Mouse (Mus musculus): ENCODE data around the gene Swap70. TPM values are rescaled to one million over a fixed set of nuclear protein-coding genes. Genes with fewer than 3 reads are reported as not detected.

Gene Swap70
- total and polyA plus RNA-seq, 2 experiments from 2014 or later, result 6.3 to 7.3 TPM

DNA sequence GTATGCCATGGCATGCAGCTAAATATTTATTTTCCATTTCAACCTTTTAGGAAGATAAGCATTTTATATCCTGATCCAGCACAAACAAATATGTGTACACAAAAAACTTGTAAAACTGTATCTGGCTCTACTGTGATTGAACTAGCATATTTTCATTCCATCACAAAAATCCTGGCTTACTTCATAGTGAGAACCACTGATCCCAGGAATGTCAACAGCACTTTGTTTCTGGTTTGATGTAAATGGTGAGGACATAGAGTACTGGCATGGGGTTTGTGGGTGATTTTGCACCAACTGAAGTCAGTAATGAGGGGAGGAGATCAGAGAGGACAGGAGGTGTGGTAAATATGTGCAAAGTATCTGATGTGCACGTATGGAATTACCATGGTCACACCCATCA is 41.1 kb downstream of the Swap70 start:
- TF ChIP-seq CTCF (IDR thresholded peaks at IDR 0.05), result no peak
- 78% methylated on average over 1 of the region's 1 CpGs for whole genome bisulfite sequencing

DNA sequence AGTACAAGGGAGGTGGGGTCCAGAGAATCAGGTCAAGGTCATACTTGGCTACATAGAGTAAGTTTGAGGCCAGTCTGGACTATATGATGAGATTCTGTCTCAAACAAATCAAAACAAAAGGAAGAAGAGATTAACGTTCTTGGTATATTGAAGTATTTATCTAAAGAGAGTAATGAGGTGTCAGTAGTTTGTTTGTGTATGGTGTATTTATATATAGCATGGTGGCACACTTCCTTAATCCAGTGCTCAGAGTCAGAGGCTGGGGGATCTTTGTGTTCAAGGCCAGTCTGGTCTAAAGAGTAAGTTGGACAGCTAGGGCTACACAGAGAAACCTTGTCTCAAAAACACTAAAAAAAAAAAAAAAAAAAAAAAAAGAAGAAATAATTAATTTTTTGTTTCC is 42.0 kb downstream of the Swap70 start:
- Histone ChIP-seq H3K9ac (replicated peaks; ENCODE audit: low read length, poor library complexity, severe bottlenecking) (no peak overlapping the region), H3K27ac (ENCODE audit: low read depth, low read length) (no peak overlapping the region), H3K4me3 (ENCODE audit: low read depth, low read length) (no peak overlapping the region), H3K4me1 (ENCODE audit: insufficient read depth, low read length) (no peaks in the 10 kb centered on the region), H3K36me3 (ENCODE audit: insufficient read depth, low read length) (no peaks in the 10 kb centered on the region), H3K27me3 (ENCODE audit: insufficient read depth, low read length) (no peaks in the 10 kb centered on the region), H3K4me2 (ENCODE audit: low read depth, low read length, poor library complexity, severe bottlenecking) (no peak overlapping the region), H3K9me3 (ENCODE audit: low read length) (no peaks in the 10 kb centered on the region)
- no peak for TF ChIP-seq CTCF (IDR thresholded peaks at IDR 0.05)
- 89% methylated on average over 1 of the region's 1 CpGs for WGBS
- DNase-seq (ENCODE audit: low spot score), result no peak
- no peak for ATAC-seq (ENCODE audit: low FRiP score)

More for the DNA sequence above, 41.1 kb downstream of the Swap70 start:
- no peak overlapping the region for H3K27ac ChIP-seq (ENCODE audit: low read depth, low read length)
- H3K9ac ChIP-seq (replicated peaks; ENCODE audit: low read length, poor library complexity, severe bottlenecking), result no peak overlapping the region
- no peaks in the 10 kb centered on the region for H3K36me3 ChIP-seq (ENCODE audit: insufficient read depth, low read length)
- H3K4me2 ChIP-seq (ENCODE audit: low read depth, low read length, poor library complexity, severe bottlenecking), result no peak overlapping the region
- no peaks in the 10 kb centered on the region for H3K4me1 ChIP-seq (ENCODE audit: insufficient read depth, low read length)
- no peak for ATAC-seq (ENCODE audit: low FRiP score)
- H3K9me3 ChIP-seq (ENCODE audit: low read length), result no peaks in the 10 kb centered on the region
- no peak for DNase-seq (ENCODE audit: low spot score)
- no peaks in the 10 kb centered on the region for H3K27me3 ChIP-seq (ENCODE audit: insufficient read depth, low read length)
- no peak overlapping the region for H3K4me3 ChIP-seq (ENCODE audit: low read depth, low read length)

- H3K36me3 ChIP-seq (ENCODE audit: insufficient read depth, low read length), result no peaks in the 10 kb centered on the region
- no peaks in the 10 kb centered on the region for H3K4me1 ChIP-seq (ENCODE audit: insufficient read depth, low read length)
- WGBS, result 34% methylated on average over 7 of the region's 7 CpGs
- ATAC-seq (ENCODE audit: low FRiP score), result no peak
- no peak overlapping the region for H3K27ac ChIP-seq (ENCODE audit: low read depth, low read length)
- DNase-seq (ENCODE audit: low spot score), result peak; percentile 53
- no peak overlapping the region for H3K9ac ChIP-seq (replicated peaks; ENCODE audit: low read length, poor library complexity, severe bottlenecking)
- no peaks in the 10 kb centered on the region for H3K27me3 ChIP-seq (ENCODE audit: insufficient read depth, low read length)
- H3K4me2 ChIP-seq (ENCODE audit: low read depth, low read length, poor library complexity, severe bottlenecking), result no peak overlapping the region
- peak; percentile 78 for TF ChIP-seq CTCF (IDR thresholded peaks at IDR 0.05)
- no peak overlapping the region for H3K4me3 ChIP-seq (ENCODE audit: low read depth, low read length)
- H3K9me3 ChIP-seq (ENCODE audit: low read length), result no peaks in the 10 kb centered on the region
Measured at GRCm38 (mm10) chr7:110265796-110266195, 44.3 kb downstream of the Swap70 start.

GRCm38 (mm10) chr7:110267014-110267413 is 45.5 kb downstream of the Swap70 start:
- H3K4me2 ChIP-seq (ENCODE audit: low read depth, low read length, poor library complexity, severe bottlenecking), result no peak overlapping the region
- ATAC-seq (ENCODE audit: low FRiP score) (no peak), DNase-seq (ENCODE audit: low spot score) (no peak)
- H3K36me3 ChIP-seq (ENCODE audit: insufficient read depth, low read length), result no peaks in the 10 kb centered on the region
- H3K27me3 ChIP-seq (ENCODE audit: insufficient read depth, low read length), result no peaks in the 10 kb centered on the region
- no peaks in the 10 kb centered on the region for H3K9me3 ChIP-seq (ENCODE audit: low read length)
- H3K27ac ChIP-seq (ENCODE audit: low read depth, low read length), result no peak overlapping the region
- no peaks in the 10 kb centered on the region for H3K4me1 ChIP-seq (ENCODE audit: insufficient read depth, low read length)
- H3K9ac ChIP-seq (replicated peaks; ENCODE audit: low read length, poor library complexity, severe bottlenecking), result no peak overlapping the region
- no peak for TF ChIP-seq CTCF (IDR thresholded peaks at IDR 0.05)
- no peak overlapping the region for H3K4me3 ChIP-seq (ENCODE audit: low read depth, low read length)

DNA sequence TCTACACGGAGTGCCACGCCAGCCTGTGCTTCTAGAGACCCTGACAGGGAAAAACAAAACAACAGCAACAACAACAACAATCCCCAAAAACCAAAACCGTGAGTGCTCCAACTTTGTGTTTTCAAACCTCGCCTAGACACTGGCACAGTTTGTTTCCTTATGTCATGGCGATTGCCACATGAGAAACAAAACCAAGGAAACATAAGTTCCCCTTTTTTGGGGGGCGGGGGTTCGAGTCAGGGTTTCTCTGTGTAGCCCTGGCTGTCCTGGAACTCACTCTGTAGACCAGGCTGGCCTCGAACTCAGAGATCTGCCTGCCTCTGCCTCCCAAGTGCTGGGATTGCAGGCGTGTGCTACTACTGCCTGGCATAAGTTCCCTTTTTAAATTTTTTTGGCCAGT is 46.5 kb downstream of the Swap70 start:
- Histone ChIP-seq H3K27ac (ENCODE audit: low read depth, low read length) (no peak overlapping the region), H3K36me3 (ENCODE audit: insufficient read depth, low read length) (no peaks in the 10 kb centered on the region)
- WGBS, result 95% methylated on average over 9 of the region's 9 CpGs

DNA sequence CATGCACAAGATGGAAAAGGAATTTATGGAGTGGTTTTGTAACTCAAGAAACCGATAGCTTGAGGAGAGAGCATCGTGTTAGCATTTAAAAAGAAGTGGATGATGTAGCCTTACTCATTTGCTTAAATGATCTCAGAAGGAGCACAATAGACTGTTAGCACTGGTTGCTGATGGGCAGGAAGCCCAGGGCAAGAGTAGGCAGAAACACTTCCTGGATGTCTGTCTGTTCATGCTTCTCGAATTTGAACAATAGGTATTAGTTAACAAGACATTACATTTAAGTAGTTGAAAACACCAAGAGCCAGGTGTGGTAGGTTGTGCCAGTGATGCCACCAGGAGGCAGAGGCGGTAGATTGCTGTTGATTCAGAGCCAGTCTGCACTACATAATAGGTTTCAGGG is 47.0 kb downstream of the Swap70 start:
- TF ChIP-seq CTCF (IDR thresholded peaks at IDR 0.05), result no peak
- H3K9ac ChIP-seq (replicated peaks; ENCODE audit: low read length, poor library complexity, severe bottlenecking), result no peak overlapping the region
- H3K27me3 ChIP-seq (ENCODE audit: insufficient read depth, low read length), result no peaks in the 10 kb centered on the region
- DNase-seq (ENCODE audit: low spot score) (no peak), ATAC-seq (ENCODE audit: low FRiP score) (no peak)
- H3K27ac ChIP-seq (ENCODE audit: low read depth, low read length), result no peak overlapping the region
- no peak overlapping the region for H3K4me2 ChIP-seq (ENCODE audit: low read depth, low read length, poor library complexity, severe bottlenecking)
- 72% methylated on average over 4 of the region's 4 CpGs for WGBS
- H3K4me3 ChIP-seq (ENCODE audit: low read depth, low read length), result no peak overlapping the region
- H3K9me3 ChIP-seq (ENCODE audit: low read length), result no peaks in the 10 kb centered on the region
- no peaks in the 10 kb centered on the region for H3K36me3 ChIP-seq (ENCODE audit: insufficient read depth, low read length)
- no peaks in the 10 kb centered on the region for H3K4me1 ChIP-seq (ENCODE audit: insufficient read depth, low read length)

More for the DNA sequence above, 46.5 kb downstream of the Swap70 start:
- DNase-seq (ENCODE audit: low spot score) (no peak), ATAC-seq (ENCODE audit: low FRiP score) (no peak)
- TF ChIP-seq CTCF (IDR thresholded peaks at IDR 0.05), result no peak
- no peaks in the 10 kb centered on the region for H3K4me1 ChIP-seq (ENCODE audit: insufficient read depth, low read length)
- no peaks in the 10 kb centered on the region for H3K27me3 ChIP-seq (ENCODE audit: insufficient read depth, low read length)
- H3K9me3 ChIP-seq (ENCODE audit: low read length), result no peaks in the 10 kb centered on the region
- no peak overlapping the region for H3K4me2 ChIP-seq (ENCODE audit: low read depth, low read length, poor library complexity, severe bottlenecking)
- H3K4me3 ChIP-seq (ENCODE audit: low read depth, low read length), result no peak overlapping the region
- H3K9ac ChIP-seq (replicated peaks; ENCODE audit: low read length, poor library complexity, severe bottlenecking), result no peak overlapping the region

All from midbrain, postnatal 0 days (tissue).